Mouse (Mus musculus) induced T-regulatory cell, adult 2 months (primary cell): ENCODE measurements at regions not wholly inside any gene's neighbourhood (a gene's known extent, or its start where the extent isn't known, plus 50 kb on each side); places are given as distances from the start of the nearest gene placed in this dataset.

Experiments
- DNase-seq: peaks from one replicate; pipeline ENCODE4 v3.0.0-alpha.2; 2012; ENCODE audit warnings: low read depth

GRCm38 (mm10) chr11:90088473-90088872, 58.3 kb downstream of the Tmem100 start:
- DNase-seq: no peak

- DNase-seq: peak; percentile 43
Observed at GRCm38 (mm10) chr11:90094052-90094451, 63.9 kb downstream of the Tmem100 start.

- no peak for DNase-seq
Observed at GRCm38 (mm10) chr11:90094700-90095355, 64.7 kb downstream of the Tmem100 start.

- DNase-seq: no peak
Observed at GRCm38 (mm10) chr11:90098471-90098870, 68.3 kb downstream of the Tmem100 start.

- DNase-seq: no peak
Observed at GRCm38 (mm10) chr11:90099178-90099577, 69.0 kb downstream of the Tmem100 start.

GRCm38 (mm10) chr11:90100161-90100560, 70.0 kb downstream of the Tmem100 start:
- DNase-seq: no peak

GRCm38 (mm10) chr11:90101284-90101683, 71.1 kb downstream of the Tmem100 start:
- no peak for DNase-seq

- no peak for DNase-seq
Observed at GRCm38 (mm10) chr11:90106063-90106798, 76.1 kb downstream of the Tmem100 start.

GRCm38 (mm10) chr11:90109681-90110111, 77.8 kb upstream of the Gm45716 start:
- no peak for DNase-seq

GRCm38 (mm10) chr11:90110170-90110569, 77.3 kb upstream of the Gm45716 start:
- DNase-seq: no peak

GRCm38 (mm10) chr11:90112174-90112573, 75.3 kb upstream of the Gm45716 start:
- no peak for DNase-seq

GRCm38 (mm10) chr11:90116676-90117663, 70.5 kb upstream of the Gm45716 start:
- DNase-seq: no peak

GRCm38 (mm10) chr11:90117664-90118295, 69.7 kb upstream of the Gm45716 start:
- no peak for DNase-seq

GRCm38 (mm10) chr11:90121902-90122301, 65.6 kb upstream of the Gm45716 start:
- no peak for DNase-seq

GRCm38 (mm10) chr11:90122709-90123108, 64.8 kb upstream of the Gm45716 start:
- no peak for DNase-seq

- DNase-seq: no peak
Observed at GRCm38 (mm10) chr11:90123851-90124250, 63.6 kb upstream of the Gm45716 start.

GRCm38 (mm10) chr11:90126289-90126688, 61.2 kb upstream of the Gm45716 start:
- no peak for DNase-seq

GRCm38 (mm10) chr11:90128865-90129415, 58.5 kb upstream of the Gm45716 start:
- no peak for DNase-seq

GRCm38 (mm10) chr11:90129793-90130624, 57.5 kb upstream of the Gm45716 start:
- no peak for DNase-seq

- no peak for DNase-seq
Observed at GRCm38 (mm10) chr11:90130635-90131034, 56.8 kb upstream of the Gm45716 start.

- DNase-seq: no peak
Observed at GRCm38 (mm10) chr11:90132579-90132978, 54.9 kb upstream of the Gm45716 start.
